Mouse (Mus musculus) C2C12 (cell line): ENCODE results near the gene Rpl26. TPM values are rescaled to one million over a fixed set of nuclear protein-coding genes. Genes with fewer than 3 reads are reported as not detected.

Experiments used
- H3K27me3 ChIP-seq: one replicate; pipeline ENCODE4 v1.6.1; 2011; ENCODE audit not compliant: control insufficient read depth, insufficient read depth, insufficient read length
- H3K36me3 ChIP-seq: one replicate; pipeline ENCODE4 v1.6.1; 2011; ENCODE audit not compliant: control insufficient read depth, insufficient read depth
- H3K4me3 ChIP-seq: one replicate; pipeline ENCODE4 v1.5.1; 2011; ENCODE audit warnings: mild to moderate bottlenecking, control low read depth; ENCODE audit not compliant: poor library complexity, insufficient read depth, severe bottlenecking
- H3K79me2 ChIP-seq: one replicate; pipeline ENCODE4 v1.6.1; 2011; ENCODE audit not compliant: control insufficient read depth, insufficient read depth
- H3K79me3 ChIP-seq: one replicate; pipeline ENCODE4 v1.6.1; 2011; ENCODE audit warnings: low read depth, control low read depth
- H3ac ChIP-seq: one replicate; pipeline ENCODE3; 2011; ENCODE audit warnings: low read depth; ENCODE audit not compliant: control insufficient read depth, insufficient read length
- CEBPB ChIP-seq: IDR thresholded peaks from one replicate; pipeline ENCODE4 v1.6.1; 2011; ENCODE audit warnings: low read depth, mild to moderate bottlenecking, control low read depth, moderate library complexity
- CTCF ChIP-seq: IDR thresholded peaks from one replicate; pipeline ENCODE4 v1.5.1; 2011; ENCODE audit not compliant: control insufficient read depth, insufficient read depth, insufficient read length
- FOSL1 ChIP-seq: IDR thresholded peaks from one replicate; pipeline ENCODE4 v1.8.0; 2011; ENCODE audit warnings: mild to moderate bottlenecking, low read length; ENCODE audit not compliant: poor library complexity, insufficient read depth, severe bottlenecking
- MAX ChIP-seq: IDR thresholded peaks from one replicate; pipeline ENCODE4 v1.6.1; 2011; ENCODE audit warnings: mild to moderate bottlenecking, control low read depth
- MYOD1 ChIP-seq: IDR thresholded peaks from one replicate; pipeline ENCODE4 v1.6.1; 2011; ENCODE audit warnings: low read depth; ENCODE audit not compliant: control insufficient read depth, insufficient read length
- MYOG ChIP-seq: IDR thresholded peaks from one replicate; pipeline ENCODE4 v1.6.1; 2011; ENCODE audit not compliant: control insufficient read depth, insufficient read length; ENCODE audit errors: extremely low read depth
- USF1 ChIP-seq: IDR thresholded peaks from one replicate; pipeline ENCODE4 v1.6.1; 2011; ENCODE audit warnings: low read depth, mild to moderate bottlenecking, control low read depth, moderate library complexity
- polyA plus RNA-seq: library from polyadenylated mRNA; unstranded; fragments of >200 nt; fragmentation: generic; extraction: Trizol; gene quantifications from one replicate; pipeline ENCODE4 v1.2.1, GENCODE M21; 2012; ENCODE audit warnings: missing spikeins

The Rpl26 gene
- polyA plus RNA-seq, 1 experiment: 625 TPM

DNA sequence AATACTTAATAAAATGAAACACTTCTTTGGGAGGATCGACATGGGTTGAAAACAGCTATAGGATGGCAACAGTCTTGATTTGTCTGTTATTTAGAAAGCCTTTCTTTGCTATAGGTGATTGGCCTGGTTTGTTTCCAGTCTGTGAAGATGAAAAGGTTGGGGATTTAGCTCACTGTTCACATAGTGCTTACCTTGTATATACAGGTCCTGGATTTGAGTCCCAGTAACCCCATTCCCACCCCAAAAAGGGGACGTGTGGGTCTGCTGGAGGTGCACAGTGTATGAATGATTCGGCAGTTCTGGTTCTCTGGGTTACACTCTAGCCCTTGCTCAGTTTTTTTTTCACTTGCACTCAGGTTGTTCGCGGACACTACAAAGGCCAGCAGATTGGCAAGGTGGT is 1.4 kb downstream of the Rpl26 start:
- H3K36me3 ChIP-seq: peaks cover 27% of the 10 kb centered on the region
- no peaks in the 10 kb centered on the region for H3K27me3 ChIP-seq
- peak overlapping the region; percentile 35 for H3ac ChIP-seq
- peak overlapping the region; percentile 99 for H3K4me3 ChIP-seq
- peaks cover 15% of the 10 kb centered on the region for H3K79me3 ChIP-seq
- peaks cover 26% of the 10 kb centered on the region for H3K79me2 ChIP-seq
- TF ChIP-seq MAX (no peak), CEBPB (no peak), FOSL1 (no peak), USF1 (no peak), MYOD1 (no peak), MYOG (no peak)

DNA sequence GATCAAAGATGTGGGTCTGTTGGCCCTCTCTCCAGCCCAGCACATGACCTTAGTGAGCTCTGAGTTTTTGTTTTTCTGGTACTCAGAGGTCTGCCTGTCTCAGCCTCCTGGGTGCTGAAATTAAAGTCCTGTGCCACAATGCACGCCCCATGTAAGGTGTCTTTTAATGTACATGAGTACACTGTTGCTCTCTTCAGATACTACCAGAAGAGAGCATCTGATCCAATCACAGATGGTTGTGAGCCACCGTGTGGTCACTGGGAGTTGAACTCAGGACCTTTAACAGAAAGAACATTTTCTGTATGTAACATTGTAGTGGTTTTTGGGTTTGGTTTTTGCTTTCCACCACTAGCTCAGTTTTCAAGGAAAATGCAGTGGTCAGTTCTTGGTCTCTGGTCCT is 2.4 kb downstream of the Rpl26 start:
- peaks cover 27% of the 10 kb centered on the region for H3K36me3 ChIP-seq
- TF ChIP-seq MYOD1 (no peak), CTCF (no peak), MYOG (no peak), CEBPB (no peak), USF1 (no peak)
- H3K79me3 ChIP-seq: peaks cover 15% of the 10 kb centered on the region
- H3K27me3 ChIP-seq: no peaks in the 10 kb centered on the region
- no peak overlapping the region for H3K4me3 ChIP-seq
- peaks cover 26% of the 10 kb centered on the region for H3K79me2 ChIP-seq
- no peak overlapping the region for H3ac ChIP-seq

DNA sequence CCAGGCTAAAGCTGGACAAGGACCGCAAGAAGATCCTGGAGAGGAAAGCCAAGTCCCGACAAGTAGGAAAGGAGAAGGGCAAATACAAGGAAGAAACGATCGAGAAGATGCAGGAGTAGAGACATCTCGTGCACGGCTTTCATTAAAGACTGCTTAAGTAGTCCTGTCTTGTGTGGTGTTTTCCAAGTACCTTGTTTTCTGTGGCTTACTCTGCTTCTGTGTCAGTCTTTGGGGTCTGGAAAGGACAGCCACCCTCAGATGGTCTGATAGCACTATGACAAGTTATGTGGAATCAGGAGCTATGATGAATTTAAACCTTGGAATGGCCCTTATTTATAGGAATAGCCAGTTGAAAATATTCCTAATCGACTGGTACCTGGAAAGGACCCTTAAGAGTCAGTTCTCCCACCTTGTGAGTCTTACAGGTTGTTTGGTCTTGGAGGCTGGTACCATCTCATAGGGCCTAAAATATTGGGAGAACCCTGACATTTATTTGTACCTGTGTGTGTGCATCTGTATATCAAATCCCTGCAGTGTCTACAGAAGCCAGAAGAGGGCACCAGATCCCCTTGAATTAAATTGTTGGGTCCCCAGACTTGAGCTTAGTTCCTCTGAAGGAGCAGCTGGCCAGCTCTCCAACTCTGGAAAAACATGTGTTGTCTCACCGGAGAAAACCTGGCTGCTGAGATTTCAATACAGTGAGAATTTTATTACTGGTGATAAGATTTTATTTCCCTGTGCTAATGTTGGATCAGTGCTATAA is 3.2 kb downstream of the Rpl26 start:
- Histone ChIP-seq H3K79me3 (peaks cover 15% of the 10 kb centered on the region), H3K79me2 (peaks cover 26% of the 10 kb centered on the region), H3K4me3 (no peak overlapping the region), H3K27me3 (no peaks in the 10 kb centered on the region), H3K36me3 (peaks cover 27% of the 10 kb centered on the region), H3ac (no peak overlapping the region)
- TF ChIP-seq MYOD1 (no peak), CTCF (no peak), CEBPB (no peak), MAX (no peak), MYOG (no peak), USF1 (no peak), FOSL1 (no peak)

DNA sequence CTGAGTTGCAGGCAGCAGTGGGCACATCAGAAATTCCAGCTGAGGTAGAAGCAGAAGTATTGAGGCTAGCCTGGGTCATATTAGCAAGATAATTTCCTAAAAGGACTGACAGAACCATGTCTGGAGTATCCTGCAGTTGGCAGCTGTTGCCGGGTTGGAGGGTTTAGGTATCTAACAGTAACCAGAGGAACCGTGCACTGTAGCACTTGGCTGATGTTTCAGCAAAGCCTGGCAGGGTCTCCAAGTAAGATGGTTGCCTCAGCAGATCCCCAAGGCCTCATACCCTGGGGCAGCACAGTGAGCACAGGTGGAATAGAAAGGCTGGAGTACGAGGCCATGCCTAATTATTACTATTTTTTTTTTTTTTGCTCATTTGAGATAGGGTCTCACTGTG is 3.8 kb downstream of the Rpl26 start:
- Histone ChIP-seq H3ac (no peak overlapping the region), H3K79me3 (peaks cover 15% of the 10 kb centered on the region), H3K27me3 (no peaks in the 10 kb centered on the region), H3K4me3 (no peak overlapping the region), H3K36me3 (peaks cover 27% of the 10 kb centered on the region), H3K79me2 (peaks cover 26% of the 10 kb centered on the region)
- no peak for TF ChIP-seq CTCF
- no peak for TF ChIP-seq MAX
- no peak for TF ChIP-seq MYOG
- no peak for TF ChIP-seq FOSL1
- TF ChIP-seq CEBPB: no peak
- TF ChIP-seq MYOD1: no peak
- TF ChIP-seq USF1: no peak

- Histone ChIP-seq H3K27me3 (no peaks in the 10 kb centered on the region), H3K36me3 (peaks cover 27% of the 10 kb centered on the region), H3K4me3 (no peak overlapping the region), H3ac (no peak overlapping the region), H3K79me3 (peaks cover 15% of the 10 kb centered on the region), H3K79me2 (peaks cover 26% of the 10 kb centered on the region)
- TF ChIP-seq CEBPB (no peak), MAX (no peak), USF1 (no peak), CTCF (no peak), FOSL1 (no peak), MYOD1 (no peak), MYOG (no peak)
These were observed 4.5 kb downstream of the Rpl26 start for GRCm38 (mm10) chr11:68905665-68906460.

DNA sequence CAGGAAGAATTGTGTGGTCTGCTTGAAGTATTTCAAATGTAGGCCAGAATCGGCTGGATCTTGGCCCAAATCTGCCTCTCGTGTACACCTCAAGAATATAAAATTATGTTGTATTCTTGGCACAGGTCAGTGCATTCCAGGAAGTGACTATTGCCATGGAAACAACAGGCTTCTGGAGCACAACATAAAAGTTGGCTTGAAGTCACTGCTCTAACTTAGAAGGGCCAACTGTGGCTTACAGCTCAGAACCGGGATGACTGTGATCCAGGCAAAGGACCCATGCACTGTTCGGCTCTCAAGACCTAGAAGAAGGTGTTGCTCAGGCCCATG is 5.0 kb downstream of the Rpl26 start:
- H3K79me3 ChIP-seq: peaks cover 15% of the 10 kb centered on the region
- peaks cover 27% of the 10 kb centered on the region for H3K36me3 ChIP-seq
- no peak overlapping the region for H3ac ChIP-seq
- TF ChIP-seq MYOD1 (no peak), CEBPB (no peak), CTCF (no peak)
- H3K4me3 ChIP-seq: no peak overlapping the region
- no peaks in the 10 kb centered on the region for H3K27me3 ChIP-seq
- H3K79me2 ChIP-seq: peaks cover 25% of the 10 kb centered on the region
